9 mouse cellular contexts compared by ENCODE assay signal in genomic region chr10:128302785-128303125, GRCm38 (mm10). TPM values are rescaled to one million over a fixed set of nuclear protein-coding genes. Genes with fewer than 3 reads are reported as not detected.
DNase-seq lines count a peak whose midpoint lies in the region; ATAC-seq and TF ChIP-seq lines count a peak whose summit lies in the region.
"Had no signal": no experiment of that assay in that cellular context is flagged by ENCODE, and none has a peak within 500 bp of the region (broad histone marks: within the 10 kb centered on the region; RNA-seq: fewer than 3 reads in every experiment).

No protein-coding gene starts in this region.

- peak; percentile 24; the same call in 1 of the 2 replicates for ATAC-seq in heart, postnatal 0 days (ENCODE audit: insufficient read depth, low read depth)
- ATAC-seq in common myeloid progenitor, adult 5-6 weeks (replicated peaks; ENCODE audit: low read depth, poor library complexity, severe bottlenecking) = peak; percentile 5
- ATAC-seq in hindbrain, postnatal 0 days = peak; percentile 63
- ATAC-seq in midbrain, embryonic 14.5 days (ENCODE audit: low FRiP score, low TSS enrichment) = peak; percentile 60

- TF ChIP-seq EP300 in heart, postnatal 0 days (IDR thresholded peaks at IDR 0.05; ENCODE audit: low read depth) = no peak

- peak overlapping the region; percentile 97 for H3K27ac ChIP-seq in heart, postnatal 0 days (ENCODE audit: low read depth)
- peak overlapping the region; percentile 95 for H3K27ac ChIP-seq in hindbrain, postnatal 0 days
- peak overlapping the region; percentile 95 for H3K27ac ChIP-seq in midbrain, embryonic 14.5 days (replicated peaks; ENCODE audit: low read depth, low read length)

- no peak for DNase-seq in heart, postnatal 0 days (ENCODE audit: low spot score)
- DNase-seq in heart, postnatal 36 days = no peak
- DNase-seq in hindbrain, postnatal 0 days (ENCODE audit: low spot score) = peak; percentile 5
- DNase-seq in midbrain, embryonic 14.5 days = no peak
- DNase-seq in cerebellum, postnatal 4 days (ENCODE audit: low spot score in 2 of 2) = no peak
- no peak for DNase-seq in right cerebral cortex, adult 2 months (ENCODE audit: low spot score in 2 of 2)
- no peak for DNase-seq in left cerebral cortex, adult 18-20 months (ENCODE audit: low spot score in 2 of 2)

- H3K4me3 ChIP-seq in heart, postnatal 0 days (ENCODE audit: low read depth, low read length) = peak overlapping the region; percentile 64
- peak overlapping the region; percentile 46 for H3K4me3 ChIP-seq in hindbrain, postnatal 0 days (ENCODE audit: low read length)
- peak overlapping the region; percentile 42 for H3K4me3 ChIP-seq in midbrain, embryonic 14.5 days (replicated peaks; ENCODE audit: low read depth, low read length)

- H3K4me2 ChIP-seq in heart, postnatal 0 days (ENCODE audit: low read depth, low read length) = peak overlapping the region; percentile 72
- H3K4me2 ChIP-seq in hindbrain, postnatal 0 days (ENCODE audit: low read depth, low read length) = peak overlapping the region; percentile 68
- H3K4me2 ChIP-seq in midbrain, embryonic 14.5 days (ENCODE audit: low read length) = peak overlapping the region; percentile 70

- TF ChIP-seq CTCF in heart, postnatal 0 days (IDR thresholded peaks at IDR 0.05; ENCODE audit: low read depth) = no peak
- TF ChIP-seq CTCF in hindbrain, postnatal 0 days (IDR thresholded peaks at IDR 0.05; ENCODE audit: low read depth) = no peak

- H3K9ac ChIP-seq in heart, postnatal 0 days (replicated peaks; ENCODE audit: low read depth, low read length) = peak overlapping the region; percentile 77
- H3K9ac ChIP-seq in hindbrain, postnatal 0 days (replicated peaks; ENCODE audit: low read length) = peak overlapping the region; percentile 74
- peak overlapping the region; percentile 64 for H3K9ac ChIP-seq in midbrain, embryonic 14.5 days (replicated peaks; ENCODE audit: low read length)

- H3K9me3 ChIP-seq in heart, postnatal 0 days (replicated peaks; ENCODE audit: control insufficient read depth, low read length) = no peaks in the 10 kb centered on the region
- no peaks in the 10 kb centered on the region for H3K9me3 ChIP-seq in hindbrain, postnatal 0 days (ENCODE audit: low read length)
- H3K9me3 ChIP-seq in midbrain, embryonic 14.5 days (ENCODE audit: control insufficient read depth, low read length) = no peaks in the 10 kb centered on the region

- 0 out of 2 replicates have a peak, but pooled peaks cover 3% of the 10 kb centered on the region for H3K36me3 ChIP-seq in heart, postnatal 0 days (replicated peaks; ENCODE audit: control insufficient read depth, insufficient read depth, low read length)
- 0 out of 2 replicates have a peak, but pooled peaks cover under 1% of the 10 kb centered on the region for H3K36me3 ChIP-seq in hindbrain, postnatal 0 days (ENCODE audit: insufficient read depth, low read length)
- no peaks in the 10 kb centered on the region for H3K36me3 ChIP-seq in midbrain, embryonic 14.5 days (ENCODE audit: control insufficient read depth, insufficient read depth, low read length)

- intact Hi-C loops in heart, postnatal 36 days (cut with DNase I) = loop anchor here (1.0 kb wide), 1 partner anchor 35 kb away; the partner anchor contains the start of gene Cs

- 0% methylated on average over 9 of the region's 9 CpGs for WGBS in heart, postnatal 0 days
- 0% methylated on average over 9 of the region's 9 CpGs for WGBS in hindbrain, postnatal 0 days
- WGBS in midbrain, embryonic 14.5 days = under 1% methylated on average over 9 of the region's 9 CpGs

- H3K27me3 ChIP-seq in heart, postnatal 0 days (ENCODE audit: control insufficient read depth, insufficient read depth, low read length) = no peaks in the 10 kb centered on the region
- H3K27me3 ChIP-seq in hindbrain, postnatal 0 days (ENCODE audit: insufficient read depth, low read length) = no peaks in the 10 kb centered on the region
- H3K27me3 ChIP-seq in midbrain, embryonic 14.5 days (ENCODE audit: control insufficient read depth, insufficient read depth, low read length) = no peaks in the 10 kb centered on the region

- H3K4me1 ChIP-seq in heart, postnatal 0 days (ENCODE audit: control insufficient read depth, insufficient read depth) = peaks cover 22% of the 10 kb centered on the region
- H3K4me1 ChIP-seq in hindbrain, postnatal 0 days (ENCODE audit: insufficient read depth, low read length) = peaks cover 14% of the 10 kb centered on the region
- H3K4me1 ChIP-seq in midbrain, embryonic 14.5 days (ENCODE audit: control insufficient read depth, insufficient read depth, low read length) = peaks cover 17% of the 10 kb centered on the region

RNA-seq across cellular contexts. Expression of gene Pan2, which starts 0.4 kb away (rescaled TPM):
- 19.6 and 24.1 TPM in 2 replicates for total RNA-seq in heart, postnatal 0 days (2014; rRNA removed; ENCODE audit: low replicate concordance)
- polyA plus RNA-seq in heart, postnatal 0 days (2015; fragmentation: Nextera tagmentation; extraction: Ambion mirVana) = 12.5 and 13.4 TPM in 2 replicates
- 1 to 10 TPM; 7.5 to 7.6 TPM for total RNA-seq in heart, postnatal 36 days (2021)
- 12.8 and 13.7 TPM in 2 replicates for total RNA-seq in common myeloid progenitor, adult 5-6 weeks (2017)
- 21.2 and 25.2 TPM in 2 replicates for total RNA-seq in hindbrain, postnatal 0 days (2014; rRNA removed)
- polyA plus RNA-seq in hindbrain, postnatal 0 days (2015; fragmentation: Nextera tagmentation; extraction: Ambion mirVana) = 14.3 and 16.4 TPM in 2 replicates
- 18.5 and 23.0 TPM in 2 replicates for polyA plus RNA-seq in midbrain, embryonic 14.5 days (2014; fragmentation: Nextera tagmentation; extraction: Ambion mirVana)
- total RNA-seq in left cerebral cortex, adult 18-20 months (2021) = 10 to 100 TPM; 12.7 to 15.2 TPM

RNA-seq across cellular contexts. Expression of gene Il23a, which starts 4.2 kb away (rescaled TPM):
- 6.6 and 6.8 TPM in 2 replicates for total RNA-seq in heart, postnatal 0 days (2014; rRNA removed; ENCODE audit: low replicate concordance)
- 4.7 and 5.2 TPM in 2 replicates for polyA plus RNA-seq in heart, postnatal 0 days (2015; fragmentation: Nextera tagmentation; extraction: Ambion mirVana)
- not detected for total RNA-seq in heart, postnatal 36 days (2021)
- total RNA-seq in common myeloid progenitor, adult 5-6 weeks (2017) = 0.05 TPM in 1 of 2 replicates, not detected in the other
- total RNA-seq in hindbrain, postnatal 0 days (2014; rRNA removed) = 0.50 TPM in 1 of 2 replicates, not detected in the other
- polyA plus RNA-seq in hindbrain, postnatal 0 days (2015; fragmentation: Nextera tagmentation; extraction: Ambion mirVana) = 0.35 and 0.73 TPM in 2 replicates
- 0.22 TPM in 1 of 2 replicates, not detected in the other for polyA plus RNA-seq in midbrain, embryonic 14.5 days (2014; fragmentation: Nextera tagmentation; extraction: Ambion mirVana)
- not detected for total RNA-seq in left cerebral cortex, adult 18-20 months (2021)

RNA-seq across cellular contexts. Expression of gene Cnpy2, which starts 19.5 kb away (rescaled TPM):
- total RNA-seq in heart, postnatal 0 days (2014; rRNA removed; ENCODE audit: low replicate concordance) = 24.7 and 49.9 TPM in 2 replicates
- polyA plus RNA-seq in heart, postnatal 0 days (2015; fragmentation: Nextera tagmentation; extraction: Ambion mirVana) = 170 and 190 TPM in 2 replicates
- total RNA-seq in heart, postnatal 36 days (2021) = 10 to 100 TPM; 65.4 to 67.3 TPM
- total RNA-seq in common myeloid progenitor, adult 5-6 weeks (2017) = 94.4 and 114 TPM in 2 replicates
- 42.9 and 73.3 TPM in 2 replicates for total RNA-seq in hindbrain, postnatal 0 days (2014; rRNA removed)
- 186 and 189 TPM in 2 replicates for polyA plus RNA-seq in hindbrain, postnatal 0 days (2015; fragmentation: Nextera tagmentation; extraction: Ambion mirVana)
- 193 and 194 TPM in 2 replicates for polyA plus RNA-seq in midbrain, embryonic 14.5 days (2014; fragmentation: Nextera tagmentation; extraction: Ambion mirVana)
- total RNA-seq in left cerebral cortex, adult 18-20 months (2021) = 10 to 100 TPM; 65.8 to 68.7 TPM

RNA-seq across cellular contexts. Expression of gene Stat2, which starts 32.4 kb away (rescaled TPM):
- 8.2 and 10.0 TPM in 2 replicates for total RNA-seq in heart, postnatal 0 days (2014; rRNA removed; ENCODE audit: low replicate concordance)
- polyA plus RNA-seq in heart, postnatal 0 days (2015; fragmentation: Nextera tagmentation; extraction: Ambion mirVana) = 6.0 and 6.2 TPM in 2 replicates
- total RNA-seq in heart, postnatal 36 days (2021) = 10 to 100 TPM in 1 of 2 experiments, 1 to 10 TPM in 1; 8.4 to 15.4 TPM
- 9.0 and 11.0 TPM in 2 replicates for total RNA-seq in common myeloid progenitor, adult 5-6 weeks (2017)
- 7.5 and 8.5 TPM in 2 replicates for total RNA-seq in hindbrain, postnatal 0 days (2014; rRNA removed)
- 9.7 and 12.8 TPM in 2 replicates for polyA plus RNA-seq in hindbrain, postnatal 0 days (2015; fragmentation: Nextera tagmentation; extraction: Ambion mirVana)
- polyA plus RNA-seq in midbrain, embryonic 14.5 days (2014; fragmentation: Nextera tagmentation; extraction: Ambion mirVana) = 12.2 and 23.0 TPM in 2 replicates
- total RNA-seq in left cerebral cortex, adult 18-20 months (2021) = 10 to 100 TPM; 28.2 to 29.9 TPM

RNA-seq across cellular contexts. Expression of gene Apof, which starts 34.3 kb away (rescaled TPM):
- not detected in 2 replicates for total RNA-seq in heart, postnatal 0 days (2014; rRNA removed; ENCODE audit: low replicate concordance)
- not detected in 2 replicates for polyA plus RNA-seq in heart, postnatal 0 days (2015; fragmentation: Nextera tagmentation; extraction: Ambion mirVana)
- not detected for total RNA-seq in heart, postnatal 36 days (2021)
- not detected in 2 replicates for total RNA-seq in common myeloid progenitor, adult 5-6 weeks (2017)
- total RNA-seq in hindbrain, postnatal 0 days (2014; rRNA removed) = 0.50 TPM in 1 of 2 replicates, not detected in the other
- 0.23 and 0.41 TPM in 2 replicates for polyA plus RNA-seq in hindbrain, postnatal 0 days (2015; fragmentation: Nextera tagmentation; extraction: Ambion mirVana)
- polyA plus RNA-seq in midbrain, embryonic 14.5 days (2014; fragmentation: Nextera tagmentation; extraction: Ambion mirVana) = not detected in 2 replicates
- not detected for total RNA-seq in left cerebral cortex, adult 18-20 months (2021)
- total RNA-seq: left cerebral cortex, postnatal 36 days had no signal

Comparison
In these comparisons a context has a peak if more than half of its experiments do, and no peak if none do; other contexts are left out.
1. ATAC-seq: peak in every context shown above with its lines; median percentile 63 in hindbrain, postnatal 0 days; 60 in midbrain, embryonic 14.5 days; 24 in heart, postnatal 0 days; 5 in common myeloid progenitor, adult 5-6 weeks.